Mouse (Mus musculus): ENCODE data around the gene Grik3.

- TF ChIP-seq CTCF (conservative IDR thresholded peaks at IDR 0.05; ENCODE audit: insufficient read depth, insufficient read length, low read depth, low read length) (no peak), POLR2A (IDR thresholded peaks at IDR 0.05; ENCODE audit: low read depth, low read length) (no peak)
Observed at GRCm38 (mm10) chr4:125572312-125572663, 81.8 kb downstream of the Grik3 start.
